Mouse (Mus musculus): ENCODE measurements at regions not wholly inside any gene's neighbourhood (a gene's known extent, or its start where the extent isn't known, plus 50 kb on each side); places are given as distances from the start of the nearest gene placed in this dataset.

GRCm38 (mm10) chr17:45215067-45216049 is 218.2 kb downstream of the Cdc5l start:
- Histone ChIP-seq H3K27ac (ENCODE audit: low read depth, low read length) (no peak overlapping the region), H3K36me3 (ENCODE audit: control insufficient read depth, insufficient read depth, low read length) (no peaks in the 10 kb centered on the region), H3K4me3 (ENCODE audit: low read depth, low read length) (no peak overlapping the region), H3K9me3 (ENCODE audit: control insufficient read depth, low read length) (no peaks in the 10 kb centered on the region), H3K4me1 (replicated peaks; ENCODE audit: control insufficient read depth, insufficient read depth, low read length) (no peaks in the 10 kb centered on the region), H3K27me3 (replicated peaks; ENCODE audit: control insufficient read depth, insufficient read depth, low read length) (no peaks in the 10 kb centered on the region), H3K9ac (ENCODE audit: low read depth, low read length) (no peak overlapping the region), H3K4me2 (no peak overlapping the region)
- WGBS, result 83% methylated on average over 15 of the region's 15 CpGs
- DNase-seq (ENCODE audit: low spot score) (no peak), ATAC-seq (replicated peaks; ENCODE audit: low FRiP score) (no peak)

GRCm38 (mm10) chr17:45210984-45211383 is 222.6 kb downstream of the Cdc5l start:
- Histone ChIP-seq H3K27me3 (replicated peaks; ENCODE audit: control insufficient read depth, insufficient read depth, low read length) (no peaks in the 10 kb centered on the region), H3K9ac (ENCODE audit: low read depth, low read length) (no peak overlapping the region), H3K36me3 (ENCODE audit: control insufficient read depth, insufficient read depth, low read length) (no peaks in the 10 kb centered on the region), H3K4me2 (no peak overlapping the region), H3K27ac (ENCODE audit: low read depth, low read length) (no peak overlapping the region), H3K9me3 (ENCODE audit: control insufficient read depth, low read length) (no peaks in the 10 kb centered on the region), H3K4me1 (replicated peaks; ENCODE audit: control insufficient read depth, insufficient read depth, low read length) (no peaks in the 10 kb centered on the region), H3K4me3 (ENCODE audit: low read depth, low read length) (no peak overlapping the region)
- 78% methylated on average over 2 of the region's 2 CpGs for WGBS
- DNase-seq (ENCODE audit: low spot score), result no peak
- no peak for ATAC-seq (replicated peaks; ENCODE audit: low FRiP score)

GRCm38 (mm10) chr17:45209387-45209663 is 224.2 kb downstream of the Cdc5l start:
- ATAC-seq (replicated peaks; ENCODE audit: low FRiP score) (no peak), DNase-seq (ENCODE audit: low spot score) (no peak)
- Histone ChIP-seq H3K9me3 (ENCODE audit: control insufficient read depth, low read length) (no peaks in the 10 kb centered on the region), H3K36me3 (ENCODE audit: control insufficient read depth, insufficient read depth, low read length) (no peaks in the 10 kb centered on the region), H3K9ac (ENCODE audit: low read depth, low read length) (no peak overlapping the region), H3K4me2 (no peak overlapping the region), H3K27me3 (replicated peaks; ENCODE audit: control insufficient read depth, insufficient read depth, low read length) (no peaks in the 10 kb centered on the region), H3K4me1 (replicated peaks; ENCODE audit: control insufficient read depth, insufficient read depth, low read length) (no peaks in the 10 kb centered on the region), H3K27ac (ENCODE audit: low read depth, low read length) (no peak overlapping the region), H3K4me3 (ENCODE audit: low read depth, low read length) (no peak overlapping the region)
- 62% methylated on average over 3 of the region's 3 CpGs for WGBS

GRCm38 (mm10) chr17:45208596-45209386 is 224.7 kb downstream of the Cdc5l start:
- ATAC-seq (replicated peaks; ENCODE audit: low FRiP score), result no peak
- no peak overlapping the region for H3K27ac ChIP-seq (ENCODE audit: low read depth, low read length)

GRCm38 (mm10) chr17:45195779-45196178 is 237.8 kb downstream of the Cdc5l start:
- Histone ChIP-seq H3K27ac (ENCODE audit: low read depth, low read length) (no peak overlapping the region), H3K4me1 (replicated peaks; ENCODE audit: control insufficient read depth, insufficient read depth, low read length) (no peaks in the 10 kb centered on the region), H3K36me3 (ENCODE audit: control insufficient read depth, insufficient read depth, low read length) (no peaks in the 10 kb centered on the region), H3K9me3 (ENCODE audit: control insufficient read depth, low read length) (no peaks in the 10 kb centered on the region), H3K27me3 (replicated peaks; ENCODE audit: control insufficient read depth, insufficient read depth, low read length) (no peaks in the 10 kb centered on the region), H3K4me3 (ENCODE audit: low read depth, low read length) (no peak overlapping the region), H3K9ac (ENCODE audit: low read depth, low read length) (no peak overlapping the region), H3K4me2 (no peak overlapping the region)
- WGBS, result 93% methylated on average over 6 of the region's 6 CpGs
- no peak for DNase-seq (ENCODE audit: low spot score)
- ATAC-seq (replicated peaks; ENCODE audit: low FRiP score), result no peak

More at GRCm38 (mm10) chr17:45208596-45209386, 224.7 kb downstream of the Cdc5l start:
- Histone ChIP-seq H3K4me1 (replicated peaks; ENCODE audit: control insufficient read depth, insufficient read depth, low read length) (no peaks in the 10 kb centered on the region), H3K4me3 (ENCODE audit: low read depth, low read length) (no peak overlapping the region), H3K9ac (ENCODE audit: low read depth, low read length) (no peak overlapping the region), H3K36me3 (ENCODE audit: control insufficient read depth, insufficient read depth, low read length) (no peaks in the 10 kb centered on the region), H3K4me2 (no peak overlapping the region), H3K27me3 (replicated peaks; ENCODE audit: control insufficient read depth, insufficient read depth, low read length) (no peaks in the 10 kb centered on the region), H3K9me3 (ENCODE audit: control insufficient read depth, low read length) (no peaks in the 10 kb centered on the region)
- WGBS, result 56% methylated on average over 14 of the region's 14 CpGs
- no peak for DNase-seq (ENCODE audit: low spot score)

- H3K4me1 ChIP-seq (replicated peaks; ENCODE audit: control insufficient read depth, insufficient read depth, low read length), result no peaks in the 10 kb centered on the region
- H3K27me3 ChIP-seq (replicated peaks; ENCODE audit: control insufficient read depth, insufficient read depth, low read length), result no peaks in the 10 kb centered on the region
- 52% methylated on average over 13 of the region's 13 CpGs for WGBS
- no peaks in the 10 kb centered on the region for H3K9me3 ChIP-seq (ENCODE audit: control insufficient read depth, low read length)
- H3K9ac ChIP-seq (ENCODE audit: low read depth, low read length), result no peak overlapping the region
- no peak for ATAC-seq (replicated peaks; ENCODE audit: low FRiP score)
- H3K4me2 ChIP-seq, result no peak overlapping the region
- H3K27ac ChIP-seq (ENCODE audit: low read depth, low read length), result no peak overlapping the region
- H3K4me3 ChIP-seq (ENCODE audit: low read depth, low read length), result no peak overlapping the region
- no peaks in the 10 kb centered on the region for H3K36me3 ChIP-seq (ENCODE audit: control insufficient read depth, insufficient read depth, low read length)
- no peak for DNase-seq (ENCODE audit: low spot score)
Observed at GRCm38 (mm10) chr17:45194786-45195281, 238.7 kb downstream of the Cdc5l start.

- Histone ChIP-seq H3K4me1 (replicated peaks; ENCODE audit: control insufficient read depth, insufficient read depth, low read length) (no peaks in the 10 kb centered on the region), H3K9me3 (ENCODE audit: control insufficient read depth, low read length) (no peaks in the 10 kb centered on the region), H3K27me3 (replicated peaks; ENCODE audit: control insufficient read depth, insufficient read depth, low read length) (no peaks in the 10 kb centered on the region), H3K27ac (ENCODE audit: low read depth, low read length) (no peak overlapping the region), H3K9ac (ENCODE audit: low read depth, low read length) (no peak overlapping the region), H3K4me3 (ENCODE audit: low read depth, low read length) (no peak overlapping the region), H3K4me2 (no peak overlapping the region), H3K36me3 (ENCODE audit: control insufficient read depth, insufficient read depth, low read length) (no peaks in the 10 kb centered on the region)
- ATAC-seq (replicated peaks; ENCODE audit: low FRiP score) (no peak), DNase-seq (ENCODE audit: low spot score) (no peak)
- 55% methylated on average over 11 of the region's 11 CpGs for WGBS
Observed at GRCm38 (mm10) chr17:45193456-45194025, 240.0 kb downstream of the Cdc5l start.

GRCm38 (mm10) chr17:45187402-45187801 is 246.1 kb downstream of the Cdc5l start:
- Histone ChIP-seq H3K27me3 (replicated peaks; ENCODE audit: control insufficient read depth, insufficient read depth, low read length) (no peaks in the 10 kb centered on the region), H3K9ac (ENCODE audit: low read depth, low read length) (no peak overlapping the region), H3K4me2 (no peak overlapping the region), H3K9me3 (ENCODE audit: control insufficient read depth, low read length) (no peaks in the 10 kb centered on the region; the same call in 1 of the 2 replicates), H3K4me1 (replicated peaks; ENCODE audit: control insufficient read depth, insufficient read depth, low read length) (no peaks in the 10 kb centered on the region), H3K36me3 (ENCODE audit: control insufficient read depth, insufficient read depth, low read length) (no peaks in the 10 kb centered on the region), H3K27ac (ENCODE audit: low read depth, low read length) (no peak overlapping the region), H3K4me3 (ENCODE audit: low read depth, low read length) (no peak overlapping the region)
- DNase-seq (ENCODE audit: low spot score) (no peak), ATAC-seq (replicated peaks; ENCODE audit: low FRiP score) (no peak)
- WGBS, result 79% methylated on average over 7 of the region's 7 CpGs
